Mouse (Mus musculus): ENCODE results near the gene Ylpm1.

DNA sequence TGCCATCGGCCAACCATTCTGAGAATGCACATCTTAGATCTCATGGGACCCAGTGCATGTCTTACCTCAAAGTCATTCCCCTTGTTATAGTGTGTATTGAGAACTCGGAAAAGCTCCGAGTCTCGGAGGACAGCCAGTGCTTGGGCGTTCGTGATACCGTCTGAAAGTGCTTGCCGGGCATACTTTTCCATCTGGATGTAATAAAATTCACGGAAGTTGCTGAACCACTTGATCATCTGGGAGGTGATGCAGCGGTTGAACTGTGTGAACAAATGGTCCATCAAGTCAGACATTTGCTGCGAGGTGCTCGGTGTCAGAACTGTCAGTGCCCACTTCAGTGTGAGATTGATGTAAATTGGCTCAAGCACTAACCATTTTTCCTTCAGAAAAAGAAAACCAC, 91.7 kb downstream of the Ylpm1 start:
- no peak for TF ChIP-seq POLR2A (IDR thresholded peaks at IDR 0.05; ENCODE audit: low read depth, low read length)
- no peak for TF ChIP-seq CTCF (conservative IDR thresholded peaks at IDR 0.05; ENCODE audit: insufficient read depth, insufficient read length, low read depth, low read length)

Measured in kidney, adult 2 months (tissue).